In genomic region chr12:24619436-24619835, GRCm38 (mm10) we compare ENCODE assay signal across 33 mouse cellular contexts.
"Had no signal": no experiment of that assay in that cellular context is flagged by ENCODE, and none has a peak within 500 bp of the region (broad histone marks: within the 10 kb centered on the region; RNA-seq: fewer than 3 reads in every experiment).

No protein-coding gene starts in this region.

- H3K4me2 ChIP-seq: heart, embryonic 11.5 days; heart, embryonic 12.5 days; heart, embryonic 13.5 days; heart, embryonic 15.5 days; hindbrain, embryonic 12.5 days; hindbrain, embryonic 13.5 days; hindbrain, embryonic 14.5 days; hindbrain, embryonic 15.5 days; intestine, embryonic 15.5 days; kidney, embryonic 15.5 days had no signal

- H3K27me3 ChIP-seq: heart, embryonic 12.5 days; heart, embryonic 13.5 days; heart, embryonic 15.5 days; hindbrain, embryonic 12.5 days; hindbrain, embryonic 13.5 days; hindbrain, embryonic 15.5 days; intestine, embryonic 15.5 days; kidney, embryonic 15.5 days had no signal

- ATAC-seq: hindbrain, embryonic 16.5 days; hindbrain, postnatal 0 days; inflammation-experienced regulatory T-cells, adult 6 months; intestine, embryonic 15.5 days had no signal

- H3K4me3 ChIP-seq: heart, embryonic 10.5 days; heart, embryonic 12.5 days; heart, embryonic 13.5 days; heart, embryonic 15.5 days; hindbrain, embryonic 10.5 days; hindbrain, embryonic 12.5 days; hindbrain, embryonic 13.5 days; hindbrain, embryonic 15.5 days; intestine, embryonic 15.5 days; kidney, embryonic 15.5 days; layer of hippocampus, adult 2 months had no signal

- H3K27ac ChIP-seq: heart, embryonic 10.5 days; heart, embryonic 13.5 days; heart, embryonic 15.5 days; hindbrain, embryonic 10.5 days; hindbrain, embryonic 12.5 days; hindbrain, embryonic 13.5 days; hindbrain, embryonic 14.5 days; hindbrain, embryonic 15.5 days; hindbrain, postnatal 0 days; intestine, embryonic 15.5 days; kidney, embryonic 15.5 days; kidney, postnatal 0 days; layer of hippocampus, adult 2 months had no signal

- DNase-seq: heart, postnatal 10 days; heart, postnatal 14 days; heart, postnatal 36 days; heart, postnatal 4 days; kidney, adult 11 months; kidney, adult 18-20 months; kidney, adult 2 months; kidney, adult 8-10 months; kidney, adult 9 months; kidney, postnatal 10 days; kidney, postnatal 14 days; kidney, postnatal 25 days; kidney, postnatal 36 days; kidney, postnatal 4 days; layer of hippocampus, adult 9-11 months; layer of hippocampus, postnatal 36 days had no signal

- H3K36me3 ChIP-seq: heart, embryonic 15.5 days; hindbrain, embryonic 10.5 days; hindbrain, embryonic 12.5 days; hindbrain, embryonic 13.5 days; hindbrain, embryonic 15.5 days; intestine, embryonic 15.5 days; kidney, embryonic 15.5 days had no signal

- H3K9ac ChIP-seq: heart, embryonic 12.5 days; heart, embryonic 13.5 days; heart, embryonic 15.5 days; hindbrain, embryonic 12.5 days; hindbrain, embryonic 13.5 days; hindbrain, embryonic 14.5 days; hindbrain, embryonic 15.5 days; intestine, embryonic 15.5 days; kidney, embryonic 15.5 days had no signal

- H3K4me1 ChIP-seq: intestine, embryonic 15.5 days had no signal

- H3K9me3 ChIP-seq: heart, embryonic 10.5 days; heart, embryonic 12.5 days; heart, embryonic 13.5 days; heart, embryonic 15.5 days; hindbrain, embryonic 10.5 days; hindbrain, embryonic 12.5 days; hindbrain, embryonic 13.5 days; hindbrain, embryonic 15.5 days; intestine, embryonic 15.5 days; kidney, embryonic 15.5 days had no signal
